Mouse (Mus musculus) intestine, embryonic 15.5 days (tissue): ENCODE measurements around the gene Hbs1l. TPM values are rescaled to one million over a fixed set of nuclear protein-coding genes. Genes with fewer than 3 reads are reported as not detected.

Source experiments
- ATAC-seq: fragments of 200-750 bp; cut with Nextera tagmentation; 2 replicates; pipeline ENCODE4 v1.8.0; 2017; ENCODE audit warnings: moderate TSS enrichment, moderate library complexity
- H3K27ac ChIP-seq: fragments of 300-500 bp; sonication (generic); 2 replicates; pipeline ENCODE4 v1.5.1; 2015; ENCODE audit warnings: mild to moderate bottlenecking, inconsistent platforms
- H3K27me3 ChIP-seq: fragments of 300-500 bp; sonication (generic); replicated peaks from 2 replicates; pipeline ENCODE4 v1.6.1; 2015; ENCODE audit warnings: inconsistent platforms
- H3K36me3 ChIP-seq: fragments of 300-500 bp; sonication (generic); 2 replicates; pipeline ENCODE4 v1.6.1; 2015; ENCODE audit warnings: inconsistent platforms
- H3K4me1 ChIP-seq: fragments of 300-500 bp; sonication (generic); replicated peaks from 2 replicates; pipeline ENCODE4 v1.6.1; 2015; ENCODE audit warnings: inconsistent platforms
- H3K4me2 ChIP-seq: fragments of 300-500 bp; sonication (generic); replicated peaks from 2 replicates; pipeline ENCODE4 v1.6.1; 2015; ENCODE audit warnings: mild to moderate bottlenecking, inconsistent platforms
- H3K4me3 ChIP-seq: fragments of 300-500 bp; sonication (generic); replicated peaks from 2 replicates; pipeline ENCODE4 v1.5.1; 2015; ENCODE audit warnings: inconsistent platforms
- H3K9ac ChIP-seq: fragments of 300-500 bp; sonication (generic); 2 replicates; pipeline ENCODE4 v1.6.1; 2015; ENCODE audit warnings: inconsistent platforms
- H3K9me3 ChIP-seq: fragments of 300-500 bp; sonication (generic); 2 replicates; pipeline ENCODE4 v1.6.1; 2016; ENCODE audit warnings: inconsistent platforms
- WGBS: fragments of 180-500 bp; shearing (Covaris S2); methylation state at CpG from one replicate; pipeline ENCODE4 v1.1.7; 2015; 5-methylcytosine and 5-hydroxymethylcytosine counted together
- polyA plus RNA-seq: library from polyadenylated mRNA; unstranded; fragments of >200 nt; fragmentation: Nextera tagmentation; extraction: Ambion mirVana; gene quantifications from 2 replicates; pipeline ENCODE4 v1.2.1, GENCODE M21; 2015

Gene Hbs1l
- 81.8 and 83.0 TPM in 2 replicates for polyA plus RNA-seq

DNA sequence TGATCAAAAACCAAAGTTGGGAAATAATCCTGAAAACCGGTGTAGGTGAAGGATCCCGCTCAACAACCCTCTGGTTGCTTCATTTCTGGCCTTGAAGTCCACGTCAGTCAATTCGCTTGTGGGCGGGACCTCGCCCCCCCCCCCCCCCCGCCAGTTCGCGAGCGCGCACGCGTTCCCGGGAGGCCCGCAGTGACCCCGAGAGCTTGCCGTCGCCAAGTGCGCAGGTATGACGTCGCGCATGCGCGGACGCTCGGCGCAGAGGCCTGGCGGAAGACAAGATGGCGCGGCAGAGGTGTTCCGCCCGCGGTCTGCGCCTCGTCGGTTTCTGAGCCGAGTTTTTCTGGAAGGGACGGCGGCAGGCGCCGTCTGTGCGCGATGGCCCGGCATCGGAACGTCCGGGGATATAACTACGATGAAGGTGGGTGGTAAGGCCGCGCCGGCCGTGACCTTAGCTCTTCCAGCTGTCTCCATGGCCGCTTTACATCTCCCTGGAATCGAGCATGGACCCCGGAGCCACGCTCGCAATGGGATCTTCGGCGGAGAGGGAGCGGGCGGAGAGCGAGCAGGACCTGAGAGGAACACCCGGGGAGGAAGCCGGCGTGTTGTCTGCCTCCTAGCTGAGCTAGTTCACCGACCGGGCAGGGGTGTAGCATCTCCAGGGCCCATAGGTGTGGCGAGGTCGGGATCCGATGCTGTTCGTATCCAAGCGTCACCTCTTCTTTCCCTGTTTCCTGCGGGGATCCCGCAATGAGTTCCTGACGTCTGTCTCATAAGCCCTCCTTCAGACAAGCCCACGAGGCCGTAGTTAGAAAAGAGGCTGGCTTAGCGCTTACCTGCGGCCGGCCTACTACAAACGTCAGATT, at the start of gene Hbs1l:
Gene Hbs1l, plus strand, starts transcription at position 221 of the 863 bp plus-strand sequence.
- H3K9me3 ChIP-seq: no peaks in the 10 kb centered on the region
- H3K36me3 ChIP-seq: no peaks in the 10 kb centered on the region; the same call in 1 of the 2 replicates
- peak within 1 kb of the TSS; percentile 87 for H3K9ac ChIP-seq
- WGBS: under 1% methylated on average over 81 of the region's 81 CpGs
- H3K4me2 ChIP-seq: peak within 1 kb of the TSS; percentile 62
- peak within 1 kb of the TSS; percentile 34 for H3K27ac ChIP-seq
- H3K4me1 ChIP-seq: peaks cover 9% of the 10 kb centered on the region
- H3K27me3 ChIP-seq: no peaks in the 10 kb centered on the region
- peak within 1 kb of the TSS; percentile 90 for H3K4me3 ChIP-seq
- ATAC-seq: peak; percentile 99

DNA sequence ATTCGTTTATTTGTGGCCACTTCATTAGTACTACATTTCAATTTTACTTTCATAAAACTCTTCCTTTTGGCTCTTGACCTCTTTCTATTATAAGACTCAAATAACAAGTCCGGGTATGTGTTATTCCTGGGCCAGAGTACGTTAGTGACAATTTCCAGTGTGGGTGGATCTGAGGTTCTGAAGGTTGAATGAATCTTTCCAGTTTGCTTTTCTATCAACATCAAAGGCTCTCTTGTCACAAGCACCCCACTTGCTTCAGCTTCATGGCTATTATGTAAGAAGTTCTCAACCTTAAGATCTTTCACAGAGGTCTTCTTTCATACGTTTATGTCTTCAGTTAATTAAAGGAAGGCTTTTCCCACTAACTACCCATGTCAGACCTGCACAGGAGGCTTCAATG, 47.2 kb upstream of the Hbs1l start:
- no peak for ATAC-seq

DNA sequence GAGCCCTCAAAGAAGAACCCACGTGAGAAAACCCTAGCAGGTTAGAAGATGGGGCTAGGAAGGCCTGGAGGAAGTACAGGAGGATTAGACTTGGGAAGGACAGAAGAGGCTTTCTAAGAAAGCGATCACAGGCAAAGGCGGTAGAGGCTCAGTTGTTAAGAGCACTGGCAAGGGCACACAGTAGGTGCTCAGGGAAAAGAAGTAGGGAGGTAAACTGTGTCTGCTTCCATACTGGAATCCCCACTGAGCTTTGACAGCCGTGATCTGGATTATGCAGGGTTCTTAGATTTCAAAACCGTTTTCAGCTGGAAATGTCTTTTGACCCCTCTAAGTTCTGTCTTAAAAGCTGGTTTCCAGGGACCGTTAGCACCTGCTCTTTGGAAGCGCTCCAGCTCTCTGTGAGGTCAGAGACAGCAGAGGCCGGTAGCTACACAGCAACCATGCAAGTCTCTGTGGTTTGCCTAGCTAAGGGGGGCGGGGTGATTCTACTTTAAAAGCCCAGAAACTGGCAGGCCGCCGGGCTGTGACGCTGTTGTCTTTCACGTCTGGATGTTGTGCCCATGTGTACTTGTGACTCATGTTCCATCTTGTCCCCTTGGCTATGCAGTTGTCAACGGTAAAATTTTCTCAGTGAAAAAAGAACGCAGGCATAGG, 43.8 kb upstream of the Hbs1l start:
- no peak overlapping the region for H3K4me2 ChIP-seq
- 60% methylated on average over 15 of the region's 15 CpGs for WGBS

More for the DNA sequence above, 47.2 kb upstream of the Hbs1l start:
- H3K27ac ChIP-seq: no peak overlapping the region
- no peaks in the 10 kb centered on the region for H3K9me3 ChIP-seq
- H3K4me1 ChIP-seq: no peaks in the 10 kb centered on the region
- no peak overlapping the region for H3K9ac ChIP-seq
- no peaks in the 10 kb centered on the region for H3K27me3 ChIP-seq
- H3K4me2 ChIP-seq: no peak overlapping the region
- no peaks in the 10 kb centered on the region for H3K36me3 ChIP-seq
- no peak overlapping the region for H3K4me3 ChIP-seq
- 82% methylated on average over 4 of the region's 4 CpGs for WGBS

DNA sequence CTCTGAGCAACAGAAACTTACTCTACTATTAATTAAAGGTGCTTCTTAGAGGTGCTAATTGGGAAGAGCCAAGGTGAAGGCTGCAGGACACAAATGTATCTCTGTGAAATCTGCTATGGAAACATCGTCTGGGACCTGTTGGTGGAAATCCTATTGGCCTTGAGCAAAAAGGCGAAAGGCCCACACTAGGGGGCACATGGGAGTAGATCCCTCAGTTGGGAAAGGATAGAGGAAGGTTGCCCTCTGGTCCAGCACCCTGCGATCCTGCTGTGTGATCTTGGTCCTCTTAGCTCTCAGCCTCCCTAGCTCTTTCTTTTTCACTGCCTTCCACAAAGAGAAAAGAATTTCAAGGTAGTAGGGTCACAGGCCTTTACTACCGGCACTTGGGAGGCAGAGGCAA, 43.0 kb upstream of the Hbs1l start:
- Histone ChIP-seq H3K4me1 (no peaks in the 10 kb centered on the region), H3K9ac (no peak overlapping the region), H3K4me2 (no peak overlapping the region), H3K36me3 (no peaks in the 10 kb centered on the region), H3K27me3 (no peaks in the 10 kb centered on the region), H3K9me3 (no peaks in the 10 kb centered on the region), H3K27ac (no peak overlapping the region), H3K4me3 (no peak overlapping the region)
- ATAC-seq: no peak
- WGBS: 83% methylated on average over 4 of the region's 4 CpGs

More for the DNA sequence above, 43.8 kb upstream of the Hbs1l start:
- Histone ChIP-seq H3K36me3 (no peaks in the 10 kb centered on the region), H3K9me3 (no peaks in the 10 kb centered on the region), H3K9ac (no peak overlapping the region), H3K27me3 (no peaks in the 10 kb centered on the region), H3K4me3 (no peak overlapping the region), H3K4me1 (no peaks in the 10 kb centered on the region), H3K27ac (no peak overlapping the region)
- no peak for ATAC-seq

DNA sequence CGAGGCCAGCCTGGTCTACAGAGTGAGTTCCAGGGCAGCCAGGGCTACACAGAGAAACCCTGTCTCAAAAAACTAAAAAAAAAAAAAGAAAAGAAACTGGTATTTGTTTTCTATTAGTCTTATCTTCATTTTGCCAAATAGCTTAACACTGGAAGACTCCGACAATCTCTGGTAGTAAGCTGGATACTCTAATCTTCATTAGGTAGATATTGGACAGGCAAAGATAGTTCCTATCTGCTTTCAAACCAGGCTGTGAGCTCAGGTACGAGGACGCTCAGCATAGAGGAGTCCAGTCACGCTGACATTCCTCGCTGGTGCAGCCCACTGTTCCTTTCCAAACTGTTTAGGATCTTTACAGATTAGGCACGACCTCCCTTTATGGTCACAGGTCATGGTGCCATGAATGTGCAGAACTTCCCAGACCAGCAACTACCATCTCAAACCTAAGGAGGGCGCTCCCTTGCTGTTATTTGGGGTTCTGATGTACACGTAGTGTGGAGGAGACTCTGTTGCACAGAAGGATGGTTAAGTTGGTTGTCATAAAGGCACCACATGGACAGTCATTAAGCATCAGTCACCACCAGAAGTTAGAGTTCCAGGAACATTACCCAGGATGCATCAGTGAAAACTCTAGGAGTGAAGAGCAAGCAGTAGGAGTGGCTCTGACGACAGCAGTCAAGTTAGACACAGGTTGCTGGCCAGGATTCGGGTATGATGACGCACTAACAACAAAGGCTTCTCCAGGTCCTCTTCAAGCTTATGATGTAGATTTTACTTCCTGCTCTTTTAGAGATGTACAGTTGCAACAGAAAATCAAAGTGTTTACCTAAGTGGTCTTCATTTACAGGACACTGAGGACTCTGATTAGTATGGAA, 41.3 kb upstream of the Hbs1l start:
- H3K27ac ChIP-seq: no peak overlapping the region
- WGBS: 84% methylated on average over 12 of the region's 12 CpGs

DNA sequence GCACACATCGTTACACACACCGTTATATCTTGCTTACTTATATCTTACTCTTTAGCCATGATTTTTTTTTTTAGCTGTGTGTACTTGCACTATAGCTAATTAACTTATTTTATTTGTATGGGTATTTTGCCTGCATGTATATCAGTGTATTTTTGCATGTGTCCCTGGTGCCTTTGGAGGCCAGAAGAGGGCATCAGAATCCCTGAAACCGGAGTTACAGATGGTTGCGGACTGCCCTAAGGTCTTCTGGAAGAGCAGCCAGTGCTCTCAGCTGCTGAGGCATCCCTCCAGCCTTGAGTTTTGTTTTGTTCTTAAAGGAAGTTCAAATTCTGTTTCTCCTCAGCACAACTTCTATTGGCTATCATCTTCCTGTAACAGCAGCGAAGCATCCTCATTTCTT, 38.5 kb upstream of the Hbs1l start:
- ATAC-seq: no peak
- Histone ChIP-seq H3K9me3 (no peaks in the 10 kb centered on the region), H3K4me2 (no peak overlapping the region), H3K9ac (no peak overlapping the region), H3K36me3 (no peaks in the 10 kb centered on the region), H3K4me1 (no peaks in the 10 kb centered on the region), H3K27me3 (no peaks in the 10 kb centered on the region), H3K4me3 (no peak overlapping the region), H3K27ac (no peak overlapping the region)
- 73% methylated on average over 5 of the region's 5 CpGs for WGBS

More for the DNA sequence above, 41.3 kb upstream of the Hbs1l start:
- no peaks in the 10 kb centered on the region for H3K27me3 ChIP-seq
- H3K4me1 ChIP-seq: no peaks in the 10 kb centered on the region
- no peaks in the 10 kb centered on the region for H3K36me3 ChIP-seq
- no peak overlapping the region for H3K9ac ChIP-seq
- no peak overlapping the region for H3K4me3 ChIP-seq
- H3K4me2 ChIP-seq: no peak overlapping the region
- no peak for ATAC-seq
- no peaks in the 10 kb centered on the region for H3K9me3 ChIP-seq

GRCm38 (mm10) chr10:21259649-21260048, 36.1 kb upstream of the Hbs1l start:
- no peak for ATAC-seq
- Histone ChIP-seq H3K4me2 (no peak overlapping the region), H3K27ac (no peak overlapping the region), H3K36me3 (no peaks in the 10 kb centered on the region), H3K4me3 (no peak overlapping the region), H3K9ac (no peak overlapping the region), H3K4me1 (no peaks in the 10 kb centered on the region), H3K27me3 (no peaks in the 10 kb centered on the region), H3K9me3 (no peaks in the 10 kb centered on the region)
- WGBS: 62% methylated on average over 2 of the region's 2 CpGs

DNA sequence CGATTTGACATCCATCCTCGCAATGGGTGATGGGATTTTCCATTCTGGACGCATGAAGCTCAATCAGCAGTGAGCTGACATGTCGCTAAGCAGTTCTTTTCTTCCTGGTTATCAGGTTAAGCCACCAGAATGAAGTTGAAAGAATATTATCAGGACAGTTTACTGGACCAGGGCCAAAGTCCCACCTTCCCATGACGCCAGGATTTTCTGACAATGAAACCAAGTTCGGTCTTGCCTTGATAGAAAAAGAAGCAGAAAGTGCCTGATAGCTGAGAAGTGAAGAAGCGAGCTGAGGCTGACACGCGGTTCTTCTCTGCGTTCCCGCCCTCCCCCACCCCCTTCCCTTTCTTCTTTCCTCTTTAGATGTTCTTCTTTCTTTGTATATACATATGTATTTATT, 30.6 kb upstream of the Hbs1l start:
- WGBS: 77% methylated on average over 11 of the region's 11 CpGs
- Histone ChIP-seq H3K4me3 (no peak overlapping the region), H3K9ac (no peak overlapping the region), H3K4me1 (no peaks in the 10 kb centered on the region), H3K9me3 (no peaks in the 10 kb centered on the region), H3K36me3 (no peaks in the 10 kb centered on the region), H3K27me3 (no peaks in the 10 kb centered on the region), H3K4me2 (no peak overlapping the region), H3K27ac (no peak overlapping the region)
- no peak for ATAC-seq

DNA sequence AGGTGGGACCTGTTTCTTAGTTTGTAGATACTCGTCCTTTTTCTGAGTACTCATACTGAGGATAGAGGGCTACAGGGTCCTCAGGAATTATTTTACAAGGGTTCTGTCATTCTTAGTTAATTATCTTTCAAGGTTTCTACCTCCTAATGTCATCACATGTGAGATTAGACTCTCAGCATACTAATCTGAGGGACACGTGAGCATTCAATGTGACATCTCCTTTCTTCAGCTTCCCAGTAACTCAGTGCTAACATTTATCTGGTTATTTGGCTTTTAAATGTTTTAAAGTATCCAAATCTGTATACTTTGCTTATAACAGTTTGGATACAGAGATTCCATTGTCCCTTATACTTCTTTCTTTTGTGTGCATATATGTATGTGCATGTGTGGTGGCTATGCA, 28.3 kb upstream of the Hbs1l start:
- ATAC-seq: no peak
- Histone ChIP-seq H3K9me3 (no peaks in the 10 kb centered on the region), H3K9ac (no peak overlapping the region), H3K4me2 (no peak overlapping the region), H3K27me3 (no peaks in the 10 kb centered on the region), H3K4me1 (no peaks in the 10 kb centered on the region), H3K27ac (no peak overlapping the region), H3K4me3 (no peak overlapping the region), H3K36me3 (no peaks in the 10 kb centered on the region)
- 74% methylated on average over 2 of the region's 2 CpGs for WGBS

DNA sequence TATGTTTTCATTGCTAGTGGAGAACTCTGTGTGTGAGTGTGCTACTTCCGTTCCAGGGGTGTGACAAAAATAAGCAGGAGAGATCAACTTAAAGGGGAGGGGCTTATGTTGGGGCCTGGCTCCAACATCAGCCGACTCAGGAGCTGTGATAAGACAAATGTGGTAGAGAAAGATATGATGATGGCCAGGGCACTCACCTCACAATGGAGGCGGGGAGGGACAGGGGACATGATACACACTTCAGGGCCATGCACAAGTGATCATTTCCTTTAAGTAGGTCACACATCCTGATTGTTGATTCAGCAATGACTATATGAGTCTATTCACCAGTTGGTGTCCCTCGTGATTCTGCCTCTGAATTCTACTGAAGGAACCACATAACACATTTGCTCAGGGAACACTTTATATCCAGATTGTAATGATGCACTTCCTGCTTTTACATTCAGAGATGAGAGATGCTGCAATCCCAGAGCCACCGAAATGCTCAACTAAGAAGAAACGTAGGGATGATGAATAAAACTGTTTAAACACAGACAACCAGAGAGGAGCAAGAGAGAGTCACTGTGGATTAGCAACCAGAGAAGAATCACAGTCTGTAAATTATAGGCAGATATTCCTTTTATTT, 26.9 kb upstream of the Hbs1l start:
- 68% methylated on average over 6 of the region's 6 CpGs for WGBS
- H3K4me1 ChIP-seq: no peaks in the 10 kb centered on the region
- no peak overlapping the region for H3K4me3 ChIP-seq
- H3K27ac ChIP-seq: no peak overlapping the region
- no peaks in the 10 kb centered on the region for H3K27me3 ChIP-seq
- H3K36me3 ChIP-seq: no peaks in the 10 kb centered on the region
- ATAC-seq: peak; percentile 68; the same call in 1 of the 2 replicates
- H3K4me2 ChIP-seq: no peak overlapping the region
- no peak overlapping the region for H3K9ac ChIP-seq
- no peaks in the 10 kb centered on the region for H3K9me3 ChIP-seq

GRCm38 (mm10) chr10:21269920-21270319, 25.9 kb upstream of the Hbs1l start:
- H3K4me2 ChIP-seq: no peak overlapping the region
- no peak for ATAC-seq
- no peaks in the 10 kb centered on the region for H3K4me1 ChIP-seq
- H3K4me3 ChIP-seq: no peak overlapping the region
- H3K9ac ChIP-seq: no peak overlapping the region
- H3K36me3 ChIP-seq: no peaks in the 10 kb centered on the region
- H3K9me3 ChIP-seq: no peaks in the 10 kb centered on the region
- H3K27me3 ChIP-seq: no peaks in the 10 kb centered on the region
- WGBS: 89% methylated on average over 2 of the region's 2 CpGs
- H3K27ac ChIP-seq: no peak overlapping the region

- H3K27me3 ChIP-seq: no peaks in the 10 kb centered on the region
- H3K9me3 ChIP-seq: no peaks in the 10 kb centered on the region
- no peak overlapping the region for H3K4me3 ChIP-seq
- H3K36me3 ChIP-seq: no peaks in the 10 kb centered on the region
- H3K4me1 ChIP-seq: no peaks in the 10 kb centered on the region
- H3K27ac ChIP-seq: no peak overlapping the region
- H3K4me2 ChIP-seq: no peak overlapping the region
- H3K9ac ChIP-seq: no peak overlapping the region
- 85% methylated on average over 5 of the region's 5 CpGs for WGBS
- ATAC-seq: no peak
Observed at GRCm38 (mm10) chr10:21270905-21271304, 24.9 kb upstream of the Hbs1l start.
